Mouse (Mus musculus) midbrain, embryonic 12.5 days (tissue): ENCODE data around the gene Rbm3. TPM values are rescaled to one million over a fixed set of nuclear protein-coding genes. Genes with fewer than 3 reads are reported as not detected.

ENCODE experiments used
- ATAC-seq: fragments of 200-750 bp; cut with Nextera tagmentation; 2 replicates; pipeline ENCODE4 v1.8.0; 2017; ENCODE audit warnings: low read depth, moderate TSS enrichment, moderate library complexity; ENCODE audit not compliant: low FRiP score
- H3K27ac ChIP-seq: fragments of 300-500 bp; sonication (generic); replicated peaks from 2 replicates; pipeline ENCODE4 v1.5.1; 2016; ENCODE audit warnings: mild to moderate bottlenecking
- H3K27me3 ChIP-seq: fragments of 300-500 bp; sonication (generic); 2 replicates; pipeline ENCODE4 v1.6.1; 2016; ENCODE audit warnings: mild to moderate bottlenecking
- H3K36me3 ChIP-seq: fragments of 300-500 bp; sonication (generic); 2 replicates; pipeline ENCODE4 v1.6.1; 2016
- H3K4me1 ChIP-seq: fragments of 300-500 bp; sonication (generic); 2 replicates; pipeline ENCODE4 v1.6.1; 2016
- H3K4me2 ChIP-seq: fragments of 300-500 bp; sonication (generic); replicated peaks from 2 replicates; pipeline ENCODE4 v1.6.1; 2016; ENCODE audit warnings: mild to moderate bottlenecking, moderate library complexity
- H3K4me3 ChIP-seq: fragments of 300-500 bp; sonication (generic); 2 replicates; pipeline ENCODE4 v1.5.1; 2016; ENCODE audit warnings: mild to moderate bottlenecking
- H3K9ac ChIP-seq: fragments of 300-500 bp; sonication (generic); replicated peaks from 2 replicates; pipeline ENCODE4 v1.6.1; 2016; ENCODE audit warnings: mild to moderate bottlenecking, moderate library complexity
- H3K9me3 ChIP-seq: fragments of 300-500 bp; sonication (generic); 2 replicates; pipeline ENCODE4 v1.6.1; 2016; ENCODE audit warnings: mild to moderate bottlenecking
- WGBS: fragments of 180-500 bp; shearing (Covaris S2); methylation state at CpG from one replicate; pipeline ENCODE4 v1.1.7; 2016; 5-methylcytosine and 5-hydroxymethylcytosine counted together
- polyA plus RNA-seq: library from polyadenylated mRNA; unstranded; fragments of >200 nt; fragmentation: Nextera tagmentation; extraction: Ambion mirVana; gene quantifications from 2 replicates; pipeline ENCODE4 v1.2.1, GENCODE M21; 2016

The Rbm3 gene
- polyA plus RNA-seq, 1 experiment from 2014 or later, result 431 TPM

DNA sequence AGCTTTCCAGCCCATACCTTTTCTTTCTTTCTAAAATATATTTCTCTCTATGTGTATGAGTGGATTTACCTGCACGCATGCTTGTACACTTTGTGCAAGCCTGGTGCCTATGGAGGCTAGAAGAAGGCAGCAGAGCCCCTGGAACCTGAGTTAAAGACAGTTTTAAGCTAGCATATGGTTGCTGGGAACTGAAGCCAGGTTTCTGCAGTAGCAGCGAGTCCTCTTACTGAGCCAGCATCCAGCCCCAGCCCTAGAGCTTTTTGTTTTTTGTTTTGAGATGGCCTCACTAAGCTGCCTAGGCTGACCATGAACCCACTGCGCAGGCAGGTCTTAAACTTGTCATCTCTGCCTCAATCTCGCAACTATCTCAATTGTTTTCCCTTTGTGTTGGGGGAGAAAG is 18.8 kb upstream of the Rbm3 start:
- no peak for ATAC-seq
- Histone ChIP-seq H3K27ac (no peak overlapping the region), H3K27me3 (no peaks in the 10 kb centered on the region)

DNA sequence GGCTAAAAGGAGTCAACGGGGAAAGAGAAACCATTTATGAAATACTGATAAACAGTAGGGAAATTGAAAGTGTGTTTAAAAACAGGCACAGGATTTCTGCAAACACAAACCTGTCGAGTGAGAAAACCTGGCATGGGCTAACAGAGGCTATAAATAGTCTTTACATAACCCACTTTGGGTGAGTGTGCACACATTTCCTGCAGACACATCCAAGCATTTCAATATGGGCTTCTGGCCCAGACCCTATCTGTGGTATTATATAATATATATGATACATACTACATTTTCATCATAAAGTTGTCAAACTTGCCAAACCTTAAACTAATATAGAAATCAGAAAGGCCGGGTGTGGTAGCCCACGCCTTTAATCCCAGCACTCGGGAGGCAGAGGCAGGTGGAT is 17.4 kb upstream of the Rbm3 start:
- Histone ChIP-seq H3K9me3 (no peaks in the 10 kb centered on the region), H3K4me1 (no peaks in the 10 kb centered on the region), H3K27me3 (no peaks in the 10 kb centered on the region), H3K27ac (no peak overlapping the region), H3K36me3 (no peaks in the 10 kb centered on the region; the same call in 1 of the 2 replicates), H3K9ac (no peak overlapping the region), H3K4me3 (no peak overlapping the region), H3K4me2 (no peak overlapping the region)
- no peak for ATAC-seq
- 89% methylated on average over 5 of the region's 5 CpGs for WGBS

More for the DNA sequence above, 18.8 kb upstream of the Rbm3 start:
- H3K9me3 ChIP-seq, result no peaks in the 10 kb centered on the region
- no peak overlapping the region for H3K9ac ChIP-seq
- H3K4me3 ChIP-seq, result no peak overlapping the region
- no peaks in the 10 kb centered on the region; the same call in 1 of the 2 replicates for H3K36me3 ChIP-seq
- no peak overlapping the region for H3K4me2 ChIP-seq
- WGBS, result 87% methylated on average over 4 of the region's 4 CpGs
- H3K4me1 ChIP-seq, result no peaks in the 10 kb centered on the region

DNA sequence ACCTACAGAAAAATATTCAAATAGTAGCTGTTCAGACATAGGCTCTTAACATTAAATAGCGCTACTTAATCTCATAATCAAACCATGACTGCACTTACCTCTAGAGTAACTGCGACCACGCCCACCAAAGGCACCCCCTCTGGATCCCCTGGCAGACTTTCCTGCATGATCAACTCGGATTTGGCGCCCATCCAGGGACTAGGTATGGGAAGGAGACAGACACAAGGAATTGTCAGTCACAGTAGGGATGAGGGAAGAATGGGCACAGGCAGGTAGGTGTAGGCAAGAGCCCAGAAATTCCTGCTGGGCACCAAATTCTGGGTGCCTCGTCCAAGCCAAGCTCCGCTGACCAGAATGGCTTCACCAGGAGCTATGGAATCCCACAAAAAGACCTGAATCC is 1.9 kb downstream of the Rbm3 start:
- peaks cover 32% of the 10 kb centered on the region for H3K36me3 ChIP-seq
- no peak overlapping the region for H3K27ac ChIP-seq
- H3K9me3 ChIP-seq, result no peaks in the 10 kb centered on the region
- H3K9ac ChIP-seq, result peak overlapping the region; percentile 76; the same call in 1 of the 2 replicates
- H3K27me3 ChIP-seq, result no peaks in the 10 kb centered on the region
- peak overlapping the region; percentile 66 for H3K4me2 ChIP-seq
- ATAC-seq, result no peak
- 72% methylated on average over 7 of the region's 7 CpGs for WGBS
- peak overlapping the region; percentile 66 for H3K4me3 ChIP-seq
- peaks cover 13% of the 10 kb centered on the region for H3K4me1 ChIP-seq

DNA sequence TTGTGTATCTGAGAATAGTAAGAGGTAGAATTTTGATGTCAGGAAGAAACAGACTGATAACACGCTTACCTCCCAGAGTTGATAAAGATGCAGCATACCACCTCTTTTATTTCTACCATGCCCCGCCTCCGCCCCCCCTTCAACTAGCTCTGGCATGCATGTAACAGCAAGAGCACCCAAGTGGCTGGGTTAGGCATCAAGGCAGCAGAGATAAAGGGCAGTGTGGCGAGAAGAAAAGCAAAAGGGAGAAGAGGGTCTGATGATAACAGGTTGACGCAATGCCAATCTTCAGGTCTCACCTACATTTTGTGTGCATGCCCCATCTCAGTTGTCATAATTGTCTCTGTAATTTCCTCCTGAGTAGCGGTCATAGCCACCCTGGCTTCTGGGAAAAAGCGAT is 2.7 kb downstream of the Rbm3 start:
- no peak for ATAC-seq
- WGBS, result 92% methylated on average over 7 of the region's 7 CpGs
- no peak overlapping the region for H3K4me2 ChIP-seq

DNA sequence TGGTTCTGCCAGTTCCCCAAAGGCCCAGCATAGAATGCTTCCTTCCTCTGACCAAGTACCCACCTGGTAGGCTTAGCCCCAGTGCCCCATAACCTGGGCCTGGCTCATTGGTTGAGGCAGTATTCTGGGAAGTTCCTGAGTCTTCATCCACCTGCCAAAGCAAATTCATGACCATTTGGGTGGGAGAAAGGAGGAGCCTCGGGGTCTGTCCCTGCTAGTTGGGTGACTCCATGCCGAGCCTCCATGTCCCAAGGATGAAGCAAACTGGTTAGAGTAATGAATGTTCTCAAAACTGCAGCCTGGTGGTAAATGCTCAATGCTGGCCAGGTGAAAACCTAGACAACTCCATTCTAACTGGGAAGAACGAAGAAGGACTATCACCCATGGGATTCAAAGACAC is 4.6 kb downstream of the Rbm3 start:
- H3K4me2 ChIP-seq, result no peak overlapping the region
- peaks cover 13% of the 10 kb centered on the region for H3K4me1 ChIP-seq
- ATAC-seq, result no peak
- H3K27me3 ChIP-seq, result no peaks in the 10 kb centered on the region
- no peaks in the 10 kb centered on the region for H3K9me3 ChIP-seq
- H3K27ac ChIP-seq, result no peak overlapping the region
- whole genome bisulfite sequencing, result 83% methylated on average over 3 of the region's 3 CpGs
- no peak overlapping the region for H3K4me3 ChIP-seq
- H3K36me3 ChIP-seq, result peaks cover 32% of the 10 kb centered on the region
- no peak overlapping the region for H3K9ac ChIP-seq

More for the DNA sequence above, 2.7 kb downstream of the Rbm3 start:
- Histone ChIP-seq H3K27ac (no peak overlapping the region), H3K9me3 (no peaks in the 10 kb centered on the region), H3K36me3 (peaks cover 32% of the 10 kb centered on the region), H3K9ac (no peak overlapping the region), H3K4me3 (no peak overlapping the region), H3K27me3 (no peaks in the 10 kb centered on the region), H3K4me1 (peaks cover 13% of the 10 kb centered on the region)

DNA sequence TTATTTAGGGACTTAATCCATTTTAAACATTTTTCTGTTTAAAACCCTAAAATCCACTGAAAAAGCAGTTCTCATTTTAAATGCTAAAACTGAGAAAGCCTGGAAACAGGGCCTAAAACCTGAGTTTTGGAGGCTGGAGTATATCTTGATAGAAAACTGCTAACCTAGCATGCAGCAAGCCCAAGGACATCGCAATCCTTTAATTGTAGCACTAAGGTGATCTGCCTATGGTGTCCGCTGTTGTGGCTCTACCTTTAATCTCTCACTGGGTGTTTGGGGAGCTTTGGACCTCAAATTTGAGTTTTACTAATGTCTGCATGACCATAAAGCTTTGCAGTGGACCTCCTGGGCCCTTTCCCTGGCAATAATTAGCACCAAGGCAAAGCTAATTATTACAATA is 5.2 kb downstream of the Rbm3 start:
- H3K27me3 ChIP-seq, result no peaks in the 10 kb centered on the region
- no peak overlapping the region for H3K4me3 ChIP-seq
- 93% methylated on average over 2 of the region's 2 CpGs for WGBS
- ATAC-seq, result no peak
- no peaks in the 10 kb centered on the region for H3K9me3 ChIP-seq
- no peak overlapping the region for H3K4me2 ChIP-seq
- H3K4me1 ChIP-seq, result peaks cover 13% of the 10 kb centered on the region
- peaks cover 32% of the 10 kb centered on the region for H3K36me3 ChIP-seq
- H3K27ac ChIP-seq, result no peak overlapping the region
- H3K9ac ChIP-seq, result no peak overlapping the region

DNA sequence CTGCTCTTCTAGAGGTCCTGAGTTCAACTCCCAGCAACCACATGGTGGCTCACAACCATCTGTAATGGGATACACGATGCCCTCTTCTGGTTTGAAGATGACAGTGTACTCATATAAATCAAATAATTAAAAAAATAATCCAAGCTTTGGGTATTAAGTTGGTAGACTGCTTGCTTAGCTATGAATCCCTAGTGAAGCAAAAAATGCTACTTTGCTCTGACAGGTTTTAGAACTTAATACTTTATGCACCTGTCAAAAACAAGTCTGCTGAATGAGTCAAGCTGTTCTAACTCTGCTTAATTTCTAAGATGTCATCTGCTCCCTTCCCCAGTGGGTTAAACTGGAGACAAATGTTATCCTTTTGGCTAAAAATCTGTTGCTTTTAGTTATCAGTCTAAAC is 6.2 kb downstream of the Rbm3 start:
- Histone ChIP-seq H3K27ac (no peak overlapping the region), H3K4me2 (no peak overlapping the region), H3K27me3 (no peaks in the 10 kb centered on the region), H3K36me3 (peaks cover 32% of the 10 kb centered on the region), H3K9me3 (no peaks in the 10 kb centered on the region), H3K4me3 (no peak overlapping the region), H3K9ac (no peak overlapping the region), H3K4me1 (peaks cover 13% of the 10 kb centered on the region)
- no peak for ATAC-seq
- 46% methylated on average over 1 of the region's 1 CpGs for WGBS

DNA sequence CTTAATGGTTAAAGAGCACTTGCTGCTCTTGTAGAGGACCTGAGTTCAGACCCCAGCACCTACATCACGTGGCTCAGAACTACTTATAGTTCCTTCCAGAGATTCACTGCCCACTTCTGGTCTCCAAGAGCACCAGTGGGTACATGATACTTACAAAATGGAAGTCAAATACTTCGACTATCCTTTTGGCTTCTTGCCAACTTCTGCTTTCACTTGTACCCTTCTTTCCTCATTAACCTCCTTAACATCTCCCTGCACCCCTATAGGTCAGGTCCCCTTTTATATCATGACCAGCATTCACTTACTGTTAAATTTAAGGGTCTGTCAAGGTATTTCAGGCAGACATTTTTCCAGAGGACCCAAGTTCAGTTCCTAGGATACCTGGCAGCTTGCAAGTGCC is 9.8 kb downstream of the Rbm3 start:
- no peak overlapping the region for H3K9ac ChIP-seq
- ATAC-seq, result no peak
- WGBS, result 58% methylated on average over 2 of the region's 2 CpGs
- H3K4me2 ChIP-seq, result no peak overlapping the region
- H3K9me3 ChIP-seq, result no peaks in the 10 kb centered on the region
- H3K4me3 ChIP-seq, result no peak overlapping the region
- no peak overlapping the region for H3K27ac ChIP-seq
- 0 out of 2 replicates have a peak, but pooled peaks cover 3% of the 10 kb centered on the region for H3K4me1 ChIP-seq
- H3K27me3 ChIP-seq, result no peaks in the 10 kb centered on the region
- peaks cover 5% of the 10 kb centered on the region for H3K36me3 ChIP-seq

DNA sequence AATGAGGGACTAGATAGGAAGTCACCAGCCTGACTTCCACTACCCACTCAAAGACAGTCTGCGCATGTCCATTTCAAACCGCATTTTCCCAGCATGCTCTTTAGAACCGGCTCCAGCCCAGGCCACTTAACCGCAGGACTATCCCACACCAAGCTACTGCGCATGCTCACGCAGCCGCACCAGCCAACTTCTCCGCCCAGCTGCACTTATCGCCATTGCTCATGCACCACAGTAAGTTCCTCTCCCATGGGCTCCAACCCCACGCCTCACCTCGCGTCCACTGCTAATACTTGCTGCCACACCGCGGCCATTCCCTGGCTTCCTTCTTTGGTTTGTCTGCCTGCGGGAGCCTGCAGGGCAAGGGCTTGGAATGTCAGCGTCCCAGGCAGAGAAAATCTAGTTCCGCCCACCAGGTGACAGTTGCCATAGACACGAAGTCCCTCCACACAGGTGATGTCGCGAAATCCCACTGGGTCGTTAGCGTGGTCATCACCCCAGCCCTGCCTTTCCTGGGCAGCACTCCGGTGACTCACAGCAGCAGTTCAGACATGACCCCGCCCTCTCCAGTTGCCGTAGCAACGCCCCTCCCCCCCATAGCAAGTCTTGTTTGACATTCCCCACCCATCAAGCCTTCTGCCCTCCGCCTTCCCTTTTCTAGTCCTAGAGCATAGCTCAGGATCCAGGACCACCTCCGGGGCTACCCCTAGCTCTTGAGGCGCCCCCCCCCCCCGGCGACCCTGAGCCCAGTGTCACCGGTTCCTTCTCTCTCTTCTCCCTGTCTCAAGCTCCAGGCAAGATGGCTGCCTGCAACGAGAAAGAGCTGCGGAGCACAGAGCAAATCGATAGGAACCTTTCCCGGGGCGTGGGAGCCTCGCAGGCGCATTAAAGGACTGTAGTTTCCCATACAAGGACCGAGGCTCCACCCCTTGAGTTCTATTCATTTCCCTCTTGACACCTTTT is 13.4 kb downstream of the Rbm3 start, which contains the start of gene Wdr13:
TSS of gene Wdr13 (minus strand) at position 876 of the 960 bp plus-strand sequence.
- Histone ChIP-seq H3K4me2 (peak within 1 kb of the TSS; percentile 54), H3K9me3 (no peaks in the 10 kb centered on the region), H3K27ac (peak within 1 kb of the TSS; percentile 94), H3K4me3 (peak within 1 kb of the TSS; percentile 55), H3K27me3 (no peaks in the 10 kb centered on the region), H3K9ac (peak within 1 kb of the TSS; percentile 34), H3K4me1 (0 out of 2 replicates have a peak, but pooled peaks cover 3% of the 10 kb centered on the region), H3K36me3 (peaks cover 17% of the 10 kb centered on the region)
- 24% methylated on average over 38 of the region's 40 CpGs for WGBS
- peak; percentile 88 for ATAC-seq

DNA sequence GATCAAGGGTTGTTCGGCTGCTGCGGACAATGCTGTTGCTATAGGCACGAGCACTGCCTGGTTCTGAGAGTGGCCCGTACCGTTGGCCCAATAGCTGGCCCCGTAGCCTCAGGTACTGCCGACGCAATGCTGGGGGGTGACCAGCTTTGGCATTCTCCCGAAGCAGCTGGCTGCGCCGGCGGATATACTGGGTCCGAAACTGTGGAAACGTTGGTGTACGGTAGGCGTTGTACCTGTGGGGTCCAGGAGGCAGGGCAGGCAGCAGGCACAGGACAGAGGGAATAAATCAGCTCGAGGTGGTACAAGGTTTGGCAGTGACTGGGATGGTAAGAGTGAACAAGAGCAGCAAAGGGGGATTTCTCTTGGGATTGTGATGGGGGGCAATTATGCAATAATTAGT is 14.3 kb downstream of the Rbm3 start:
- Histone ChIP-seq H3K27ac (no peak overlapping the region), H3K4me2 (peak overlapping the region; percentile 54), H3K4me3 (peak overlapping the region; percentile 55), H3K9me3 (no peaks in the 10 kb centered on the region), H3K36me3 (peaks cover 20% of the 10 kb centered on the region), H3K9ac (no peak overlapping the region), H3K4me1 (0 out of 2 replicates have a peak, but pooled peaks cover 3% of the 10 kb centered on the region), H3K27me3 (no peaks in the 10 kb centered on the region)
- 93% methylated on average over 17 of the region's 17 CpGs for WGBS
- peak; percentile 25 for ATAC-seq

DNA sequence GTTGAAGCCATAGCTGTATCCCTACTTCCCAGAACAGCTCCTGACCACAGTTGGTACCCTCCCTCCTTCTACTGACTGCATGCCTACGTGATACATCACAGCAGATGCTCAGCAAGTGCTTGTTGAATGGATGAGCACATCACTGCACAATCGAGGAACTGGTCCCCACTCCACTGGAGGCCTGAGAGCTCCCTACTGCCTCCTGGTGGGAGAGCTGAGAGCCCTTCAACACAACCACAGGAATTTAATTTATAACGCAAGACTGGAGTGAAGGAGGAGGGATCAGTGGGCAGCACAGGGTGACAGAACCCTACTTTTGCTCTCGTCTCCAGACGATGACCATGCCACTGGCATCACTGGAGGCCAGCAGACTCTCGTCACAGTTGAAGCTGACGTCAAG is 20.4 kb downstream of the Rbm3 start:
- H3K36me3 ChIP-seq, result peaks cover 30% of the 10 kb centered on the region
- no peak for ATAC-seq
- H3K4me2 ChIP-seq, result no peak overlapping the region
- no peaks in the 10 kb centered on the region for H3K4me1 ChIP-seq
- no peaks in the 10 kb centered on the region for H3K27me3 ChIP-seq
- WGBS, result 86% methylated on average over 7 of the region's 7 CpGs
- H3K9me3 ChIP-seq, result no peaks in the 10 kb centered on the region
- H3K9ac ChIP-seq, result no peak overlapping the region
- no peak overlapping the region for H3K27ac ChIP-seq
- H3K4me3 ChIP-seq, result no peak overlapping the region

DNA sequence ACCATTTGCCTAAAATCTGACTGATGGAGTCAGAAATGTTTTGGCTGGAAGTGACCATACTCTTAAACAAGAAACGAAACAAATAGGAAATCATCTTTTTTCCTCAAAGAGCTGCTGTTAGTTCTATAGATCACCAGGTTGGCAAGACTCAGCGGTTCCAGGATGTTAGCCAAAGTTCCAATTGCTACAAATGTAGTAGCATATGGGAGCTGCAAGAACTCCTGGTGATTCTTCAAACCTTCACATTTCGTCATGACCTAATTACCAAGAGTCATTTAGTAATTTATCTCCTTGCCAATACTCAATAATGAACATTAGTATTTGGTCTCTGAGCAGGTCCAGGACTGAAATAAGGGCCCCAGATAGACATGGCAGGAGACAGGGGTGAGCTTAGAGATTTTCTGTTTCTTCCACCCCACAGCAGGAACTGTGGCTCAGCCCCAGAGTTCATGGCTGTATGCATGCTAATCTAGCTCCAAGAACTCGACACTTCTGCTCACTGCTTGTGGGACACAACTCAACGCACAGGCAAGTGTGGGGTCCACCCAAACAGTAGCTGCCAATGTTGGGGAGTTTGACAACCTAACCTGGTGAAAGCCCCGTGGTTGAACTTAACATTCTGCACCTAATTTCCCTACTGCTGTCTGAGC is 21.7 kb downstream of the Rbm3 start:
- Histone ChIP-seq H3K4me3 (no peak overlapping the region), H3K4me1 (no peaks in the 10 kb centered on the region), H3K9me3 (no peaks in the 10 kb centered on the region), H3K4me2 (no peak overlapping the region), H3K27me3 (no peaks in the 10 kb centered on the region), H3K9ac (no peak overlapping the region), H3K36me3 (peaks cover 29% of the 10 kb centered on the region), H3K27ac (no peak overlapping the region)
- no peak for ATAC-seq
- 87% methylated on average over 6 of the region's 6 CpGs for WGBS
